Mouse (Mus musculus) midbrain, embryonic 15.5 days (tissue): ENCODE data around the gene Tmem217. TPM values are rescaled to one million over a fixed set of nuclear protein-coding genes. Genes with fewer than 3 reads are reported as not detected.

Source experiments
- ATAC-seq: fragments of 200-750 bp; cut with Nextera tagmentation; replicated peaks from 2 replicates; pipeline ENCODE4 v1.8.0; 2017; ENCODE audit warnings: moderate TSS enrichment
- H3K27ac ChIP-seq: fragments of 300-500 bp; sonication (generic); 2 replicates; pipeline ENCODE4 v1.5.1; 2015; ENCODE audit warnings: mild to moderate bottlenecking, inconsistent platforms
- H3K27me3 ChIP-seq: fragments of 300-500 bp; sonication (generic); replicated peaks from 2 replicates; pipeline ENCODE4 v1.6.1; 2015; ENCODE audit warnings: inconsistent platforms
- H3K36me3 ChIP-seq: fragments of 300-500 bp; sonication (generic); replicated peaks from 2 replicates; pipeline ENCODE4 v1.6.1; 2015; ENCODE audit warnings: inconsistent platforms
- H3K4me1 ChIP-seq: fragments of 300-500 bp; sonication (generic); 2 replicates; pipeline ENCODE4 v1.6.1; 2015; ENCODE audit warnings: inconsistent platforms
- H3K4me2 ChIP-seq: fragments of 300-500 bp; sonication (generic); 2 replicates; pipeline ENCODE4 v1.6.1; 2015; ENCODE audit warnings: inconsistent platforms, mild to moderate bottlenecking, moderate library complexity
- H3K4me3 ChIP-seq: fragments of 300-500 bp; sonication (generic); 2 replicates; pipeline ENCODE4 v1.5.1; 2015; ENCODE audit warnings: mild to moderate bottlenecking, inconsistent platforms
- H3K9ac ChIP-seq: fragments of 300-500 bp; sonication (generic); 2 replicates; pipeline ENCODE4 v1.6.1; 2015; ENCODE audit warnings: mild to moderate bottlenecking, inconsistent platforms
- H3K9me3 ChIP-seq: fragments of 300-500 bp; sonication (generic); 2 replicates; pipeline ENCODE4 v1.6.1; 2016; ENCODE audit warnings: inconsistent platforms
- WGBS: fragments of 180-500 bp; shearing (Covaris S2); methylation state at CpG from one replicate; pipeline ENCODE4 v1.1.7; 2015; ENCODE audit warnings: mixed read lengths; 5-methylcytosine and 5-hydroxymethylcytosine counted together
- polyA plus RNA-seq: library from polyadenylated mRNA; unstranded; fragments of >200 nt; fragmentation: Nextera tagmentation; extraction: Ambion mirVana; gene quantifications from 2 replicates; pipeline ENCODE4 v1.2.1, GENCODE M21; 2015

Tmem217 gene
- polyA plus RNA-seq, 1 experiment from 2014 or later, result 1.7 TPM

GRCm38 (mm10) chr17:29545241-29545640 is 6.9 kb downstream of the Tmem217 start:
- H3K4me1 ChIP-seq, result peaks cover 5% of the 10 kb centered on the region
- 93% methylated on average over 5 of the region's 5 CpGs for WGBS
- H3K36me3 ChIP-seq, result no peaks in the 10 kb centered on the region
- no peak overlapping the region for H3K4me3 ChIP-seq
- H3K9me3 ChIP-seq, result no peaks in the 10 kb centered on the region
- no peak overlapping the region for H3K9ac ChIP-seq
- no peak overlapping the region for H3K4me2 ChIP-seq
- no peak overlapping the region for H3K27ac ChIP-seq
- H3K27me3 ChIP-seq, result no peaks in the 10 kb centered on the region
- no peak for ATAC-seq

GRCm38 (mm10) chr17:29544064-29544463 is 8.1 kb downstream of the Tmem217 start:
- 80% methylated on average over 2 of the region's 2 CpGs for WGBS
- H3K9me3 ChIP-seq, result no peaks in the 10 kb centered on the region
- no peak overlapping the region for H3K9ac ChIP-seq
- no peak overlapping the region for H3K27ac ChIP-seq
- H3K4me2 ChIP-seq, result no peak overlapping the region
- no peaks in the 10 kb centered on the region for H3K4me1 ChIP-seq
- H3K4me3 ChIP-seq, result no peak overlapping the region
- H3K27me3 ChIP-seq, result no peaks in the 10 kb centered on the region
- H3K36me3 ChIP-seq, result no peaks in the 10 kb centered on the region
- no peak for ATAC-seq

GRCm38 (mm10) chr17:29542831-29543690 is 9.1 kb downstream of the Tmem217 start:
- 89% methylated on average over 19 of the region's 19 CpGs for WGBS
- no peak for ATAC-seq
- H3K4me3 ChIP-seq, result no peak overlapping the region
- H3K4me1 ChIP-seq, result no peaks in the 10 kb centered on the region
- no peaks in the 10 kb centered on the region for H3K27me3 ChIP-seq
- no peaks in the 10 kb centered on the region for H3K9me3 ChIP-seq
- H3K36me3 ChIP-seq, result no peaks in the 10 kb centered on the region
- no peak overlapping the region for H3K27ac ChIP-seq
- H3K9ac ChIP-seq, result no peak overlapping the region
- no peak overlapping the region for H3K4me2 ChIP-seq

GRCm38 (mm10) chr17:29541419-29541818 is 10.8 kb downstream of the Tmem217 start:
- no peaks in the 10 kb centered on the region for H3K4me1 ChIP-seq
- H3K27ac ChIP-seq, result no peak overlapping the region
- no peak for ATAC-seq
- no peaks in the 10 kb centered on the region for H3K9me3 ChIP-seq
- H3K4me2 ChIP-seq, result no peak overlapping the region
- H3K36me3 ChIP-seq, result no peaks in the 10 kb centered on the region
- H3K4me3 ChIP-seq, result no peak overlapping the region
- no peak overlapping the region for H3K9ac ChIP-seq
- WGBS, result 82% methylated on average over 14 of the region's 14 CpGs
- no peaks in the 10 kb centered on the region for H3K27me3 ChIP-seq

- Histone ChIP-seq H3K36me3 (no peaks in the 10 kb centered on the region), H3K9ac (no peak overlapping the region), H3K9me3 (no peaks in the 10 kb centered on the region), H3K27me3 (no peaks in the 10 kb centered on the region), H3K4me2 (no peak overlapping the region), H3K4me1 (no peaks in the 10 kb centered on the region), H3K27ac (no peak overlapping the region), H3K4me3 (no peak overlapping the region)
- no peak for ATAC-seq
- 90% methylated on average over 8 of the region's 8 CpGs for WGBS
Observed at GRCm38 (mm10) chr17:29540426-29540825, 11.8 kb downstream of the Tmem217 start.

GRCm38 (mm10) chr17:29533866-29534265 is 18.3 kb downstream of the Tmem217 start:
- Histone ChIP-seq H3K27me3 (no peaks in the 10 kb centered on the region), H3K4me2 (no peak overlapping the region), H3K9ac (no peak overlapping the region), H3K27ac (no peak overlapping the region), H3K36me3 (no peaks in the 10 kb centered on the region), H3K9me3 (no peaks in the 10 kb centered on the region), H3K4me3 (no peak overlapping the region), H3K4me1 (no peaks in the 10 kb centered on the region)
- WGBS, result 92% methylated on average over 11 of the region's 11 CpGs
- ATAC-seq, result no peak

- WGBS, result 49% methylated on average over 10 of the region's 10 CpGs
- no peak for ATAC-seq
Observed at GRCm38 (mm10) chr17:29531757-29532384, 20.3 kb downstream of the Tmem217 start.

GRCm38 (mm10) chr17:29531278-29531677 is 20.9 kb downstream of the Tmem217 start:
- Histone ChIP-seq H3K27ac (no peak overlapping the region), H3K36me3 (no peaks in the 10 kb centered on the region), H3K4me3 (no peak overlapping the region), H3K27me3 (no peaks in the 10 kb centered on the region), H3K9ac (no peak overlapping the region), H3K4me1 (no peaks in the 10 kb centered on the region), H3K9me3 (no peaks in the 10 kb centered on the region), H3K4me2 (no peak overlapping the region)
- WGBS, result 80% methylated on average over 9 of the region's 9 CpGs
- ATAC-seq, result no peak

More at GRCm38 (mm10) chr17:29531757-29532384, 20.3 kb downstream of the Tmem217 start:
- Histone ChIP-seq H3K36me3 (no peaks in the 10 kb centered on the region), H3K27ac (no peak overlapping the region), H3K9me3 (no peaks in the 10 kb centered on the region), H3K4me1 (no peaks in the 10 kb centered on the region), H3K4me2 (no peak overlapping the region), H3K27me3 (no peaks in the 10 kb centered on the region), H3K4me3 (no peak overlapping the region), H3K9ac (no peak overlapping the region)

- WGBS, result 80% methylated on average over 6 of the region's 6 CpGs
- H3K4me3 ChIP-seq, result no peak overlapping the region
- no peak for ATAC-seq
- no peaks in the 10 kb centered on the region for H3K9me3 ChIP-seq
- no peaks in the 10 kb centered on the region for H3K4me1 ChIP-seq
- no peak overlapping the region for H3K4me2 ChIP-seq
- no peak overlapping the region for H3K9ac ChIP-seq
- H3K27me3 ChIP-seq, result no peaks in the 10 kb centered on the region
- no peaks in the 10 kb centered on the region for H3K36me3 ChIP-seq
- H3K27ac ChIP-seq, result no peak overlapping the region
Observed at GRCm38 (mm10) chr17:29530508-29530907, 21.7 kb downstream of the Tmem217 start.

- no peaks in the 10 kb centered on the region for H3K27me3 ChIP-seq
- no peaks in the 10 kb centered on the region for H3K4me1 ChIP-seq
- ATAC-seq, result no peak
- no peak overlapping the region for H3K4me2 ChIP-seq
- no peak overlapping the region for H3K27ac ChIP-seq
- WGBS, result 85% methylated on average over 8 of the region's 8 CpGs
- H3K9me3 ChIP-seq, result no peaks in the 10 kb centered on the region
- no peaks in the 10 kb centered on the region for H3K36me3 ChIP-seq
- H3K4me3 ChIP-seq, result no peak overlapping the region
- H3K9ac ChIP-seq, result no peak overlapping the region
Observed at GRCm38 (mm10) chr17:29528568-29529187, 23.5 kb downstream of the Tmem217 start.

- no peak for ATAC-seq
- Histone ChIP-seq H3K9me3 (no peaks in the 10 kb centered on the region), H3K9ac (no peak overlapping the region), H3K36me3 (no peaks in the 10 kb centered on the region), H3K27me3 (no peaks in the 10 kb centered on the region), H3K27ac (no peak overlapping the region), H3K4me2 (no peak overlapping the region), H3K4me1 (no peaks in the 10 kb centered on the region), H3K4me3 (no peak overlapping the region)
- 83% methylated on average over 2 of the region's 2 CpGs for WGBS
Observed at GRCm38 (mm10) chr17:29525613-29526012, 26.6 kb downstream of the Tmem217 start.

GRCm38 (mm10) chr17:29519731-29520130 is 32.5 kb downstream of the Tmem217 start:
- Histone ChIP-seq H3K27ac (no peak overlapping the region), H3K4me3 (no peak overlapping the region), H3K4me2 (no peak overlapping the region), H3K27me3 (no peaks in the 10 kb centered on the region), H3K4me1 (no peaks in the 10 kb centered on the region), H3K9ac (no peak overlapping the region), H3K36me3 (no peaks in the 10 kb centered on the region), H3K9me3 (no peaks in the 10 kb centered on the region)
- no peak for ATAC-seq
- 78% methylated on average over 8 of the region's 8 CpGs for WGBS
